Mouse (Mus musculus) thymus, postnatal 14 days (tissue): ENCODE data around the gene Cd5l.
A peak's percentile ranks its signal among the peaks of the same experiment; 100 is the strongest.
"Not testable (repeated sequence)": the region's sequence is repeated elsewhere in the genome, so short reads cannot be mapped to it uniquely, and the experiment has no call there.

Source experiments
- DNase-seq: peaks from one replicate; pipeline ENCODE4 v3.0.0; 2021

The Cd5l gene

DNA sequence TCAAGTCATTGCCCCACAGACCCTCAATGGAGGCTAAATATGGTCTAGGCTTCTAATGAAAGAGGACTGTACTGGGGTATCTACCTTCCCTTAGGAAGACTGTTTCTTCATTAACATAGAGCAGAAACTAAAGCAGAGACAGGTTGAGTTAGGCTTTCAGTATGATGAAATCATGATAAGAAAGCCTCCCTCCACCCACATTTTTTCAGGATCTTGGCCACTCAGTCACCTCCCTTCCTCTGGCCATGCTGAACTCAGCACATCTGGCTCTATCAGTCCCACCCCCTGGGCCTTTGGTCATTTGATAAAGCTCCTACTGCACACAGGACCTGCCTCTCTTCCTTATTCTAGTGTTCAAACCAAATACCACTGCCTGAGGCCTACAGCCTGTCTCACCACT is at the start of gene Cd5l:
Cd5l (plus strand) TSS at position 301 of the 400 bp plus-strand sequence.
- no peak for DNase-seq

DNA sequence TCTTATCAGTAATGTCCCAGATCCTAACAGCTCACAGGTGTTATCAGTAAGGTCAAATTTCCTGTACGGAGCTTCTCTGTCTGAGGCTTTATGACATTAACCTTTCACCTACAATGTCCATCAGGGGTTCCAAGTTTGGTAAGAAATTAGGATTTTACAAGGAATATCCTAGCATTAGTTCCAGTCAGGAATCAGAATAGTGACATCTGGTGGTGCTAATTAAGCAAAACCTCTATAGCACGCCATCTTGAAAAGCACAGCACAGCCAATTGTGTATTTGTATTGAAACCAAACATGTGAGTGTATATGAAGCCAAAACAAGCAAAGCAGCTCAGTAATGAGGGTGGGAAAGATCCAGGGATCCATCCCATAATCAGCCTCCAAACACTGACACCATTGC is 47.8 kb upstream of the Cd5l start:
- no peak for DNase-seq

DNA sequence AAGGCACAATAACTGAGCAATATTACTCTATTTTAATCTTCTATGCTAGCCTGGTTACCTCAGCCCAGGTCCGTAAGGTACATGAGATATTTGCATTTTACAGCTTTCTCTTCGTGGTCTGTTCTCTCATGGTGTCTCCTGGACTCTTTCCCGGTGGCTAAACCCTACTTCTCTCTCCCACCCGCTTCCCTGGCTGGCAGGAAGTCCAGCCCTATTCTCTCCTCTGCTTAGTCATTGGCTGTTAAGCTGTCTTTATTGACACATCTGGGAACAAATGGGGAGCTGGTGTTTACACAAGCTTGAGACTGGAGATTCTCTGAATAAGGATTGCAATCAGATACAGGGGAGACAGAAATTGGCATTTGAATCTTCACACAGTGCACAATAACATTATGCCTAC is 35.1 kb upstream of the Cd5l start:
- no peak for DNase-seq

DNA sequence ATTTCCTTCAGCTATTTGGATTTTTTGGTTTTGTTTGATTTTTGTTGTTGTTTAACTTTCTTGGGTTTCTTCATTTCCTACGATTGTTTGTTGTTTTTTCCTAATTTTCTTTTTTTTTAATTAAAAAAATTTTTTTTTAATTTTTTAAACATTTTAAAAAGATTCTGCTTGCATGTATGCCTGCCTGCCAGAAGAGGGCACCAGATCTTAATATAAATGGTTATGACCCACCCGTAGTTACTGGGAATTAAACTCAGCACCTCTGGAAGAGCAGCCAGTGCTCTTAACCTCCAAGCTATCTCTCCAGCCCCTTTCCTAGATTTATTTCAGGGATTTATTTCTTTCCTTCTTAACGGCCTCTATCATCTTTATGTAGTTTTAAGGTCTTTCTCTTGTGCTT is 33.9 kb upstream of the Cd5l start:
- no peak for DNase-seq

DNA sequence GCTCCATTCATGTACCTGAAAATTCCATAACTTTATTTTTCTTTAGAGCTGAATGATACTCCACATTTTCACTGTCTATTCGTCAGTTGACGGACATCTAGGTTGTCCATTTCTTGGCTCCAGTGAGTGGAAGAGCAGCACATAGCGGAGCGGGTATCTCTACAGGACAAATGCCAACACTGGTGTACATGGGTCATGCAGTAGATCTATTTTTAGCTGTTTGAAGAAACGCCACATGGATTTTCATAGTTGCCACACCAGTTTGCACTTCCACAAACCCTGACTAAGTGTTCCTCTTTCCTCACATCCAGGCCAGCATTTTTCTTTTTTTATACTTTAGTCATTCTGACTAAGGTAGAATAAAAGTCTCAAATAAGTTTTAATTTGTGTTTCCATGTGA is 19.8 kb upstream of the Cd5l start:
- DNase-seq: no peak

DNA sequence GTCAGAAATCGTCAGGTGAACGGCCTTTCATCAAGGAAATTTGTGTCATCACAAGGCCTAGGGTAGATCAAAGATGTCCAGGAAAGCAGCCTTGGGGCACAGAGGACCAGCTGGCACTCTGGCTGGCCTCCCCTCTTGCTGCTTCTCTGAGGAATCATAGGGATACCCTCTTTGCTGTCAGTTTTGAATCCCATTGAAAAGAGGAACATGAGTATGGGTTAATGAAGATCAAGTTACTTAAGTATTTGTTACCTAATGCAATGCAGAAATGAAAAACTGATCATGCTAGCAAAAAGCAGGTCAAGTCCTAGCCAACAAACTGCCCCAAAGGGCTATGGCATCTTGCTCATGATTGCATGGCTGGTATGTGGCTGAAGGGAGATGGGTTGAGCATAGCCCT is 6.7 kb upstream of the Cd5l start:
- not testable (repeated sequence) for DNase-seq

DNA sequence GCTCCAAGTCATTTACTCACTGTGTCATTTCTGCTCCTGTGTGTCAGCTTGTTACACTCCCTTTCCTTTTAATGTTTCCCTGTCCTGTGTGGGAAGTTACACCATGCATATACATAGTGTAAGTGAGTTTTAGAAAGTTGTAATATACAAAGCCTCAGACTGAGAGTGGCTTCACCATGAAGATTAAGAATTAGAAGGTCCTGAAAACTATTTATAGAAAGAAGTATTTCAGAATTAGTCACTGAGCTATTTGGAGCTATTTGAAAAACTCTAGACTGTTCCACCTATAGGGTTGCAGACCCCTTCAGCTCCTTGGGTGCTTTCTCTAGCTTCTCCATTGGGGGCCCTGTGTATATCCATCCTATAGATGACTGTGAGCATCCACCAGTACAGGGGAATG is 1.5 kb downstream of the Cd5l start:
- no peak for DNase-seq

DNA sequence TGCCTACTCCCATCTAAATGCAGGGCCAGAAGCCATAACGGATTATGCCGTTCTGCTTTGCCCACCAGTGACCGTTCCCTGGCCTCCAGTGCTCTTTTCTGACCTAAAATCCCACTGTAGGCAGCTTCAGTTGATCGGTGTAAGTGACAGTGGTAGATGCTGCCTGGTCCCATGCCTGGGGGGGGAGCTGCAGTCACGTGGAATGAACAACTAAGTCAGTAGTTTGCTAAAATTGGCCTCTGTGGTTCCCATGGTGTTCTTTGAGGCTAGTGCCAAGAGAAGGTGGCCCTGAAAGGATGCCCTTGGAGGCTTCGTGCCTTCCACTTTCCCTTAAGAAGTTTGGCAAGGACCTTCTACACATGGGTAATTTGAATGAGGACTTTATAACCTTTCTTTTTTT is 2.8 kb downstream of the Cd5l start:
- no peak for DNase-seq

DNA sequence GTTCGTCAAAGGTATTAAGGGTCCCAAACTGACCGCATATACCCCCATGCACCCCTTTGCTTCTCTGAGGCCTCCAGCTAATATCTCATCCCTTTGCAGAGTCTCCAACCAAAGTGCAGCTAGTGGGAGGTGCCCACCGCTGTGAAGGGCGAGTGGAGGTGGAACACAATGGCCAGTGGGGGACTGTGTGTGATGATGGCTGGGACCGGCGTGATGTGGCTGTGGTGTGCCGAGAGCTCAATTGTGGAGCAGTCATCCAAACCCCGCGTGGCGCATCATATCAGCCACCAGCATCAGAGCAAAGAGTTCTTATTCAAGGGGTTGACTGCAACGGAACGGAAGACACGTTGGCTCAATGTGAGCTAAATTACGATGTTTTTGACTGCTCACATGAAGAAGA is 8.0 kb downstream of the Cd5l start:
- no peak for DNase-seq

DNA sequence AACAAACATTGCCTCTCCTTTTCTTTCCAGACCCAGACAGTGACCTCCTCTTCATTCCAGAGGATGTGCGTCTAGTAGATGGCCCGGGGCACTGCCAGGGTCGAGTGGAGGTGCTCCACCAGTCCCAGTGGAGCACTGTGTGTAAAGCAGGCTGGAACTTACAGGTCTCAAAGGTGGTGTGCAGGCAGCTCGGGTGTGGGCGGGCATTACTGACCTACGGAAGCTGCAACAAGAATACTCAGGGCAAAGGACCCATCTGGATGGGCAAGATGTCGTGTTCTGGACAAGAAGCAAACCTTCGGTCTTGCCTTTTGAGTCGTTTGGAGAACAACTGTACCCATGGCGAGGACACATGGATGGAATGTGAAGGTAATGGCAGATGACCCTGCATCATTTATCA is 9.8 kb downstream of the Cd5l start:
- DNase-seq: no peak

DNA sequence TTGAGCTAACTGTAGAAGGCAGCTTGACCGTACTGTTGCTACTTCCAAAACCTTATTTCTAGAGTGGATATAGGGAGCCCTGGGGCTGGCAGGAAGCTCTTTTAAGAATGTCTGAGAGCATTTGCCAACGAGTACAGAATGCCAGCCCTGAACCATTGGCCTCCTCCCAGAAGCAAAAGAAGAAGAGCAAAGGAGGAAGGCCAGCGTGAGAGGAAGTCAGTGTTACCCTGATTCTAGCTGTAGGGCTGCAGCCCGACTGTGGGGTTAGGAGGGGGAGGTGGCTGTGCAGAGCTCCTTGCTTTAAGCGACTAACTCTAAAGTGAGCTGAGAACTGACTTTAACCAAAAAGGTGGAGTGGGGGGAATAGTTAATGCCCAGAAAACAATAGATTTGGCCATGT is 11.5 kb downstream of the Cd5l start:
- no peak for DNase-seq

DNA sequence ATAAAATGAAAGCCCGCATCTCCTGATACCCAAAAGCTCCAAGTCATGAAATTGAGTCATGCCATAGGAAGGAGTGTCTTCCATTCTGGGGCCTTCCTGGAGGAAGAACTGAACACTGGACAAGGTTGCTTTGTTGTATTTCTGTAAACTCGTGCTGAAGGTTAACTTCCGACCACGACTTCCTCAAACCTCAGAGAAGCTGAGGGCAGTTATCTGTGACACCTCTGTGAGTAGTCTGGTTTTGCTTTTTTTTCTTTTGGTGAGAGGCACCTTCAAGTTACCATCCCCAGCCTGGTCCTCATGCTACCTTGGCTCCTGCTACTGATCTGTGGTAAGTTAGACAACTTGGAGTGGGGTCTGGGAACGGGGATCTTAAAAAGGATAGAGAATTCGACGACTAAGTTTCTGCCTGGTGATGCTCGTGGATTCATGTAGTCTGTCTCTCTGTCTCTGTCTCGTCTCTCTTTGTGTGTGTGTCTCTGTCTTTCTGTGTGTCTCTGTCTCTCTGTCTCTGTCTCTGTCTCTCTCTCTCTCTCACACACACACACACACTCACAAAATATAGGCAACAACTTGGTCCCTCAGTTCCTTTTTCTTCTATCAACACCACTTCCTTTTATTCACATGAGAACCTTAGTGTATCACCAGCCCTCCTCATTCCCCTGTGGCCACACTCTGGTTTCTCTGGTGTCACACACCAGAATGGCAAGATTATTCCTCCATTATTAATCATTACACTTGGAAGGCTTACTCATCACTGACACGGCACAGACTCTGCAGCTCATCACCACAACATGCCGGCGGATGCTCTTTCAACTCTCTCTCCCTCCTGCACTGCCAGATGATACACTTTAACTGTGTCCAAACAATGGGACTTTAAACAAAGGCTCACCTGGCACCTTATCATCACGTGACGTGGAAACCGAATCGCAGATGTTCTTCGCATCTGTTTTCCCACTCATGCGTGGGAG is 18.8 kb downstream of the Cd5l start, which contains the start of gene Fcrl1:
Fcrl1 (plus strand) TSS at position 193 of the 971 bp plus-strand sequence.
- no peak for DNase-seq

DNA sequence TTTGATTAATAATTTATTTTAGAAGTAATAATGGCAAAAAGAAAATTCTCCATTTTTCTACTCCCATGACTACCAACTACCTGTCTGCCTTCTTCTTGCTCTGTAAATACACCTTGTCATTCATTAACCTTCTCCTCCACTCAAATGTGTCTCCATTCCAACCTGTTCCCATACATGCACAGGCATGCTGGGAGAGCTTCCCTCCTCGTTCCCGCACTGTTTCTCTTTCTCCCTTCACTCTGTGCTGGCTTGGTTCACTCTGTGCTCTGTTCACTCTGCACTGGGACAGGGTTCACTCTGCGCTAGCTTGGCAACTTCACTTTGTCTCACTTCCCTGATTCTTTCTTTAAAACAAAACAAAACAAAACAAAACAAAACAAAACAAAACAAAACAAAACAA is 19.5 kb downstream of the Cd5l start:
- no peak for DNase-seq

DNA sequence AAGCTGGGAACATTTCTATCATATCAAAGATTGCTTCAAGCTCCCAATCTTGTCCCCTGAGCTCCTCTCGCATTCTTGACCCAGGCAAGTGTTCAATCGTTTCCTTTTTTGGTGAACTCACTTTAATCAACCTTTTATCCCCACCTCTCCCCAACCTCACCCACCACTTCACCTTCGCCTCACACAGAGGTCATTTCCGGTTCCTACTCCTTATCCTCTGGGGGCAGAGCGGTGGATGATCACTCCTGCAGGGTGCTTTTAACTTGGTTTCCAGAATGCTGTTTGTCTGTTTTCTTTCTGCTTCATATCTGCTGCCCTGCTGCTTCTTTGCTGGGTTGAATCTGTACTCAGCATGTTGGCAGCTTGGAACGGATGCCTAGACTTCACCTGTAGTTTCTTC is 20.0 kb downstream of the Cd5l start:
- no peak for DNase-seq

DNA sequence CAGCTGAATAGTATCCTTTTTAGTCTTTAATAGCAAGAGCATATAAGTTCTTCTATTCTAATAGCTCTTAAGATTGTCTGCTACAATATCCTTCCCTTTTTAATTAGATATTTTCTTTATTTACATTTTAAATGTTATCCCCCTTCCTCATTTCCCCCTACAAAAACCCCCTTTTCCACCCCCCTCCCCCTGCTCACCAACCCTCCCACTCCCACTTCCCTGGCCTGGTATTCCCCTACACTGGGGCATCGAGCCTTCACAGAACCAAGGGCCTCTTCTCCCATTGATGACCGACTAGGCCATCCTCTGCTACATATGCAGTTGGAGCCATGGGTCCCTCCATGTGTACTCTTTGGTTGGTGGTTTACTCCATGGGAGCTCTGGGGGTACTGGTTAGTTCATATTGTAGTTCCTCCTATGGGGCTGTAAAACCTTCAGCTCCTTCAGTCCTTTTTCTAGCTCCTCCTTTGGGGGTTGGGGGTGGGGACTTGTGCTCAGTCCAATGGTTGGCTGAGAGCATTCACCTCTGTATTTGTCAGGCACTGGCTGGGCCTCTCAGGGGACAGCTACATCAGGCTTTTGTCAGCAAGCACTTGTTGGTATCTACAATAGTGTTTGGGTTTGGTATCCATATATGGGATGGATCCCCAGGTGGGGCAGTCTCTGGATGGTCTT is 22.1 kb downstream of the Cd5l start:
- DNase-seq: not testable (repeated sequence)

DNA sequence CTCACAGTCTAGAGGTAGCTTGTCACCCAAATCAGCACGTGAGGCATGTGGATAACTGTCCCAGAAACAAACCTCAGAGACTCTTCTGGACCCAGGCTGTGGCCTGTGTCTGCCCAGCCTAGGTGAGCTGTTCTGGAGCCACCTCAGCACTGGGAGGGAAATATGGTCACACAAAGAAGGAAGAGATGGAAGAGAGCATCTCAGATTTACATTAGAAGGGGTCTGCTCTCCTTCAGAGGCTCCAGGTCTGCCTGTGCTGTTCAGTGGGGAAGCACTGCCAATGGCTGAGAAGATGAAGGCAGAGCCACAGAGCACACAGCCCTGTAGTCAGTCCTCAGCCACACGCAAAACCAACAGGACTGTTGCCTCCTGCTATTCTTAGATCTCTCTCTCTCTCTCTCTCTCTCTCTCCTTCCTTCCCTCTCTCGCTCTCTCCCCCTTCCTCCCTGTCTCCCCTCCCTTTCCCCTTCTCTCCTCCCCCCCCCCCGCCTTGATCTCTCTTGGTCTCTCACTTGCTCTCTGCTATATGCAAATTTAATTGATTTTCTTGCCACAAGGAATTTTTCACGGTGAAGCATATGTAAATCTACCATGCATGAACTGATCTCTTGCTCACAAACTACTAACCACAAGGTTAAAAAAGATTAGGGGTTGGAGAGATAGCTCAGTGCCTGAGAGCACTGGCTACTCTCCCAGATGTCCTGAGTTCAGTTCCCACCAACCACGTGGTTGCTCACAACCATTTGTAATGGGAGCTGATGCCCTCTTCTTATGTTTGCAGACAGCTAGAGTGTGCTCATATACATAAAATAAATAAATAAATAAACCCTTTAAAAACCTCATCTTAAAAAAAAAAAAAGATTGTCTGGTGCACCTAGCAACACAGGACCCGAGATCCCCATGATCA is 24.4 kb downstream of the Cd5l start:
- no peak for DNase-seq

DNA sequence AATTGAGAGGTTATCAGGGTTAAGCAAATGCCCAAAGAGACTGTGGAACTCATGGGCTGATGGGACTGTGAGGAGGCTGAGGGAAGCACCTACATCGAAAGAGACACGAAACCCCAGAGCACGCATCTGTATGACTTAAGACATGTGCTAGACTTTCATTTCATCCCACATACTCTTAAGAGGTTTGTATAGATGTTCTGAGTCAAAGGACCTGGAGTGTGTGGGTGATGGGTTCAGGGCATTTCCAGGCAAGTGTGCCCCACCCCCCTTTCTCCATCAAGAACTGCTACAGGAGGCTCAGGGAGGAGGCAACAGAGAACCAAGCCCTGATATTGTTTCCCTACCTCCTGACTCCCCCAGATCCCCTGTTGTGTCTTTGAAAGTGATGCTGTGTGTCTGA is 25.6 kb downstream of the Cd5l start:
- DNase-seq: no peak

DNA sequence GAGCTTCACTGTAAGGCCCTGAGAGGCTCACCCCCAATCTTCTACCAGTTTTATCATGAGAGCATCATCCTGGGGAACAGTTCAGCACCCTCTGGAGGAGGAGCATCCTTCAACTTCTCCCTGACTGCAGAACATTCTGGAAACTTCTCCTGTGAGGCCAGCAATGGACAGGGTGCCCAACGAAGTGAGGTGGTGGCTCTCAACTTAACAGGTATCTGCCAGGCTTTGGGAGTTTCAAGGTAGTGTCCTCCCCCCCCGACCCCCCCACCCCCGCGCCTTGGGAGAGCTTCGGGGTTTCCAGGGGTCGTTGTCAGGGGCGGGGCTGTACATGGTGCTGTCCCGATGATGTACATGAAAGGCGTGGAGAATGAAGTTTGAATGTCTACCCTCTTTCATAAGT is 27.4 kb downstream of the Cd5l start:
- DNase-seq: no peak

DNA sequence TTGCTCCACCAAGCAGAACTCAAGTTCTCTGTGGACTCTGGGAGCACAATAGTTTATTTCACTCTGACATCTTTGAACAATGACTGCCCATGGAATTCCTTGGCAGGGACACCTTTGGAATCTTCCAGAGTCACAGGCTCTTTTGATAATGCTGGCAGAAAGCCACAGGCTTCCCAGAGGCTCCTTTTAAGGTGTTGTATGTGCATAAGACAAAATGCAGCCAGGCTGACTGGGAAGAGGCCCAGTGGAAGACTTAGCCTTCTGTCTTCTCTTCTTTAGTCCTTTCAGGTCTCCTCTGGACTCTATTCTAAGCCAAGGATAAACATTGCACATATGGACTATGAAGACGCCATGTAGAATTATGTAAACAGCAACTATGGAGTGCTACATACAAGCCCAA is 33.3 kb downstream of the Cd5l start:
- no peak for DNase-seq

DNA sequence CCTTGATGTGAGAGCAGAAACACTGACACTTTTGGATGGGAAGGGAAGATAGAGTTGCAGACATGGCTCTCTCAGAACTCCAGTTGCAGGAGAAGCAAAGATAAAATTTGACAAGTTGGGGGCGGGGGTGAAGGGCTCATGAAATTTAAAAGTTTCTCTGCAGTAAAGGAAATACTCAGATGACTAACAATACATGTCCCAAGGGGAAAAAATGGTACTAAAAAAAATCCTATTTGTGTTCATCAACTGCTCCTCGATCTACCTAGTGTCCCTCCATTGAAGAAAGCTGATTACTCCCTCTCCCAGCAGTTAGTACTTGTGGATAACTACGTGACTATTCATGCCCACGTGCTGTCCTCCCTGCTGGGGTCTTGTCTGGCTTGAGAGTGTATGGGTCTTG is 41.1 kb downstream of the Cd5l start:
- DNase-seq: no peak

DNA sequence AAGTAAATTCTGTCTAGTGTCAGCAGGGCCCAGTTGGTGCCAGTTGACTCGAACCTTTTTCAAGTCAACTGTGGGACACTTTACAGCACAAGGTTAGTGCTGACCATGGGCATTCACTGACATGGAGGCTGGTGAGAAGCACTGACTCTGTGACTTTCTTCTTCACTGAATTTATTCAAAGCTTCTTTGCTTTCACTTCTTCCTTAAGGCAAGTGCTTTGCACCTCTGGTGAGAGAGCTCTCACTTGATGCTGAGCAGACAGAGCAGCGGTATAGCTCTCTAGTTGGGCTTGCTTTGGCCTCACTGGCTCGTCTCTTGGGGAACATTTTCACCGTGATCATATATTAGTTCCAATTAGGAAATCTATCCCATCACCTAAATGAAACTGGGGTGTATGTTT is 42.2 kb downstream of the Cd5l start:
- DNase-seq: no peak

DNA sequence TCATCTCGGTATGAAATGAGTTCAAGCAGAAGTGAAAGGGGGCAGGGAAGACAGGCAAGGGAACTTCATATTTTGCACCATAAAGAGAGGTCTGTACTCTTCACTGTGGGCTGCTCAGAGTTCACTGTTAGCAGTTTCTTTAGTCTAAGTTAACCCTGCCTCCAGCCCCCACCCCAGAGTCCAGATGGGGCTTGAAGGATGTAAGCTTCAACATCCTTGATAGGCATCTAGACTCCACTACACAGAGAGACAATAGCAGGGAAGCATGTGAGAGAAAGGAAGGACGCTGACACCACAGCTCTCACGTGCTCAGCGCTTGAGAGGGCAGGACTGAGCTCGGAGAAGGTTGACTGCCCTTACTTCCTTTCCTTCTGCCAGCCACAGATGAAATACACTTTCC is 43.6 kb downstream of the Cd5l start:
- DNase-seq: peak; percentile 35

DNA sequence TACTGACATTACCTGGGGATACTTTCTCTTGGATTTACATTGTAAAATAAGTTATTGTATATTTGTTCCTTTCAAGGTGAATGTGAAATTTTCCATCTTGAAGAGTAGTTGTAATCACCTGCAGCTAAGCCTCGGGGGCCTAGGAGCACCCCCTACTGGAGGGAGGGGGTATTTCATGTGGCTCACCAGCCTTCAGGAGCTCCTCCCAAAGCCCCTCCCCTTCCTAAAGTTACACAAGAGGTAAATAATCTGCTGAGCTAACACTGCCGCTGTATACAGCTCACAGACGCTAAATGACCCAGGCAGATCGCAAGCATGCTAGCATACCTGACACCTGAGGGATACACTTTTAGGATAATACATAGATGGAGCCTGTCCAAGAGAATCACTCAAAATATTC is 50.5 kb downstream of the Cd5l start:
- DNase-seq: peak; percentile 65
